Mouse (Mus musculus): ENCODE measurements at regions not wholly inside any gene's neighbourhood (a gene's known extent, or its start where the extent isn't known, plus 50 kb on each side); places are given as distances from the start of the nearest gene placed in this dataset.

GRCm38 (mm10) chr10:27703260-27703659 is 83.7 kb upstream of the Lama2 start:
- DNase-seq (ENCODE audit: low spot score): no peak

DNA sequence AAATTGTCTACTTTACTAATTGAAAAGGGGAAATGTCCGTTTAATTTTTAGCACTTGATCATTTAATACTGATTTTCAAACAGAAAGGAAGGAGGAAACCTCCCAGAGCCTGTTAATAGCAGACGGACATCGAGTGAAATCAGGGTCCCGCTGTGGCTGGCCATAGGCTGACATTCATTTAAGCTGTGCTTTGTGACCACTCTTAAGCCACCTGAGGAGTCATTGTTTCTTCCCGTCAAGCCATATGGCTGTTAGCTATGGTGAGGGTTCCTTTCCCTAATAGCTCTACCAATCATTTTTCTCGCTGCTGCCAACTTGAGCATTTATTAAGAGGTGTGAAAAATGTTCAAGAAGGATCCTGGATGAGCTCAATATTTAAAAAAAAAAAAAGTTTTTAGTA is 78.7 kb upstream of the Lama2 start:
- DNase-seq (ENCODE audit: low spot score): no peak

DNA sequence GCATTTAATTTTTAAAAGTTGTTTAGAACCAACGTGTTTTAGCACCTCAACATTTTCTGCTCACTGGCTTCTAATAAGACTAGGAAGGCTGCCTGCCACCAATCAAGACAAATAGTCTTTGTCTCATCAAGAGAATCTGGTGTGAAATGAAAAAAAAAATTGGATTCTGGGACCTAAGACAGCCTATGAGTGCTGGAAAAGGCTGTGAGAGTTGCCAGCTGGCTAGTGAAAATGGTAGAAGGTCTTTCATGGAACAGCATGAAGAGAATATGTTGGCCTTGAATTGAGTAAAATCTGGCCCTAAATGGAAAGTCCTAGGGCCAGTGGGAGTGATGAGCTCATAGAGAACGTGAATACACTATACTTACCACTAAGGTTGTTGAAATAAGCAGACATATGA is 61.8 kb upstream of the Lama2 start:
- DNase-seq (ENCODE audit: low spot score): no peak

DNA sequence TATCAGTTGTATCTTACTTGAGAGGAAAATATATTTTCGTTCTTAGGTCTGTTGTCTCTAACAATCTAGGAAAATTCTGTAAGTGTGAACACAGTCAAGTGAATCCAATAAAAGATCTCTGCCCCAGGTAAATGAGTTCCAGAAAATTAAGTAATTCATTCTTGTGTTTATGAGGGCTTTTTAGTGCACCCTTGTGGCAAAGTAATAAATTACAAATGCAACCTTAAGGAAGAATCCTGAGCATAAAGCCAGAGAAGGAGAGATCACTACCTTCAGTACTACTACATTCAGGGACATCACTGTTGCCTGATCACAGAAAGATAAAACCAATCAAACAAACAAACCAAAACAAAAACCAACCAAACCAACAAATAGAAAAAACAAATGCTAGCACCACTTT is 56.0 kb upstream of the Lama2 start:
- peak; percentile 22 for DNase-seq (ENCODE audit: low spot score)

DNA sequence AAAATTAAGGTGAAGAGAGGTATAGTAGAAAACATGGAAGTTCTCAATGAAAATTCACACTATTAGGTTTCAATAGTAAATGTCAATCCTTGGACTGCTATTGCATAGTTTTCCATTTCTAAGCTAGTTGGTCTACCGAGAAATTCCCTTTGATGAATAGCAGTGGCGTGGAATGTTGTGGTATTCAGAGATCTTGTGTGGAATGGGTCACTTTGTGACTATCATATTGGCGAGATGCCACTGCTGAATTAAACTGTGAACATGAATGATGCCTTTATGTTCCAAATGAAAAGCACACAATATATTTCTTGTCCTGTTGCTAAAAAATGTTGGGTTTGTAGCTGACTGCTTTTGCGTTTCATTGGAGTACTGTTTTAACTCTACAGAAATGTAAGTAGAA is 54.8 kb upstream of the Lama2 start:
- DNase-seq (ENCODE audit: low spot score): no peak

Measured in heart, adult 8-10 months (tissue).